Mouse (Mus musculus) lung, adult 2 months (tissue): ENCODE results near the gene Rnf41.

Experiments used
- CTCF ChIP-seq: fragments of 200-500 bp; IDR thresholded peaks from 2 replicates; pipeline ENCODE4 v1.5.1; 2011; ENCODE audit warnings: mild to moderate bottlenecking, low read length, control low read depth; ENCODE audit not compliant: insufficient read depth
- POLR2A ChIP-seq: fragments of 200-500 bp; IDR thresholded peaks from 2 replicates; pipeline ENCODE4 v1.6.1; 2011; ENCODE audit warnings: low read depth, mild to moderate bottlenecking, control low read depth, low read length, borderline replicate concordance; ENCODE audit errors: extremely low read depth

DNA sequence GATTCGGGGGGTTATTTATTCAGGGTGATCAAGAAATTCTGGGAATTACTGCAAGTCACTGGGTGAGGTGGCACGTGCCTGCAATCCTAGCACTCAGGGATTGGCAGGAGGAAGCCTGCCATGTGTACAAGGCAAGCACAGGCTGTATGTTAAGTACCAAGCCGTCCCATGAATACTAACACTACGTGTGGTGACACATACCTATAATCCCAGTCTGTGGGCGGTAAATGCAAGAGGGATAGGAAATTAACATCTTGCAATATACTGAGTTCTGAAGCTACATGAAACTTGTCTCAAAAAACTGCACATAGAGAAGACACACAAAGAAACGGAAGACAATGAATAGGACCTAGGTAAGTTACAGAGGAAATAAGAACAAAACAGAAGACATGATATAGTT is 39.6 kb downstream of the Rnf41 start:
- TF ChIP-seq CTCF: no peak
- no peak for TF ChIP-seq POLR2A
